Mouse (Mus musculus) frontal cortex, postnatal 25 days (tissue): ENCODE results near the gene Gnat1.
A peak's percentile ranks its signal among the peaks of the same experiment; 100 is the strongest.

Source experiments
- DNase-seq, 2 experiments: peaks; one replicate each; pipeline ENCODE4 v3.0.0; 2022; ENCODE audit warnings: low spot score in 2 of 2

Gnat1 gene

DNA sequence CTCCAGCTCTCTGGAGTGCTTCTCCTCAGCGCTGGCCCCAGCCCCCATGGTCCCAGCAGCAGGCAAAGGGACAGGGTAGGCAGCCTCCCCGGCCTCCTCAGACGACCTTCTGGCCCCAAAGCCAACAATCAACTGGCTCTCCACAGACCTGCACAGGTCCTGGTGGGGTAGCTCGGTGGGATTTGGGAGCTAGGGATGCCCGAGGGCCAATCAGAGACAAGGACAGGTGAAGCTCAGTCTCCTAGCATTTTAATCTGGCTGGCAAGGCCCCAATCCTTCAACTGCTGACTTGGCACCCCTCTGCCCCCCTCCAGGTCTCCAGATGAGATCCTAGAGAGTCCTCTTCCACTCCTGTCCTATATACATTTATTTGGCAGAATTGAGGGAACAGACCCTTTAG, at the start of gene Gnat1:
Gnat1 (minus strand) TSS at position 212 of the 400 bp plus-strand sequence.
- no peak for DNase-seq

- no peak for DNase-seq
These were observed 49.6 kb upstream of the Gnat1 start for GRCm38 (mm10) chr9:107728919-107729670.

DNA sequence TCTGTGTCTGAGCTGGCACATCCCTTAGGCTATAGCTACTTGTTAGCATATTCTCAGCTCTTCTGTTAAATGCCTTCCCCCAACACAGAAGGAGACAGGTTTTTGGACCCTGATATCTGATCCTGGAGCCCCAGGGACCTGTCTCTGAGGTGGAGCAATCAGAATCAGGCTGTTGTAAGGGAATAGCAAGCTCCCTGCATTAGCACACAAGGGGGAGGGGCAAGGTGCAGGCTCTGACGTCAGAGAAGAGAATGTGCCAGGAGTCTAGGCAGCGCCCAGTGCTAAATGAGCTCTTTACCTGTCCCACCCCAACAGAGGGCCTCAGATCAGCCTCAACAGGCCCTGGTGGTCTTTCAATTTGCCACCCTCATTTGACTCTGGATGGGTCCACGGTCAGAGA, 47.5 kb upstream of the Gnat1 start:
- DNase-seq = no peak

DNA sequence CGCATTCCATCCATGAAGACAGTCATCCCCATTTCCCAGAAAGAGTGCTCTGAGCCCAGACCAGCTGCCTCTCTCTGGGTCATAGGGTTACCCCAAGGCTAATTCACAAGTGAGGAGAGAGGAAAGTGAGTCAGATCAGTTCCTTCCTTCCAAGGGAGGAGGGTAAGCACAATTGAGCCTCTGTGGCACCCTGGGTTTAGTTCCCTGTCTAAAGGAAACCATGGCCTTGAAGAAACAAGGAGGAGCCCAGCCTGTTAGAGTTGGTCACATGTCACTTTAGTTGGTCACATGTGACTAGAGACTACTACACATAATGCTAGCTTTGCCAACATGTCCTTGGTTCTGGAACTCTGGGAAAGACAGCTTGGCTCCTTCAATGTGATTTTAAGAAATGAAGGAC, 45.3 kb upstream of the Gnat1 start:
- DNase-seq = no peak

DNA sequence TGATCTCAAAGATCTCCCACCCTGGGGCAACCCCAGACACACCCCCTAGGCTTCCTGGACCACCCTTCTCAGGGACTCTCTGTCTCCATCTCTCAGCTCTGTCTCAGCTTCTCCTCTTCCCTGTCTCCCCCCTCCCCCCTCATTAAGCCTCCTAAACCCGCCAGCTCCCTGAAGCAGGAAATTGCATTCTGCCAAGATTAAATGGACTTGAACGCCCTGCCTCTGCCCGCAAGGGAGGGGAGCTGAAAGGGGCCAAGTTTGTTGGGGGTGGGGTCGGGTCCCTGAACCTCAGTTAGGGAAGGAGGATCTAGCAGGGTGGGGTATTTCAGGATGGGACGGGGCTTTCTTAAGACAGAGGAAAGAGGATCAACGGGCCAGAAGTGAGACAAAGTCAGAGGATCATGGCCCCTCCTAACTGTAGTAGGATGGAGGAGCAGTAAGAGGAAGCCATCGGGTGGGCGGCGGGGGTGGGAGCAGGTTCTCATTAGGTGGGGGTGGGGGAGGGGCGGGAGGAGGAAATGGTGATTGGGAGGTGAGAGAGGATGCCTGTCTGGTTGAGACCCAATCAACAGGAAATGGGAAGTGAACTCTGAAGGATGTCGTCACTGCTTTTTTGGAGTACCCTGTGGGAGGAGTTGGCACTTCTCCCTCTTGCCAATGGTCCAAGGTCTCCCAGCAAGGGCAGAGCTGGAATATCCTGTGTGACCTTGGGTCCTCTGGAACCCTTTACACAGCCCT, 44.5 kb upstream of the Gnat1 start:
- no peak for DNase-seq

GRCm38 (mm10) chr9:107723292-107723691, 43.8 kb upstream of the Gnat1 start:
- no peak for DNase-seq

DNA sequence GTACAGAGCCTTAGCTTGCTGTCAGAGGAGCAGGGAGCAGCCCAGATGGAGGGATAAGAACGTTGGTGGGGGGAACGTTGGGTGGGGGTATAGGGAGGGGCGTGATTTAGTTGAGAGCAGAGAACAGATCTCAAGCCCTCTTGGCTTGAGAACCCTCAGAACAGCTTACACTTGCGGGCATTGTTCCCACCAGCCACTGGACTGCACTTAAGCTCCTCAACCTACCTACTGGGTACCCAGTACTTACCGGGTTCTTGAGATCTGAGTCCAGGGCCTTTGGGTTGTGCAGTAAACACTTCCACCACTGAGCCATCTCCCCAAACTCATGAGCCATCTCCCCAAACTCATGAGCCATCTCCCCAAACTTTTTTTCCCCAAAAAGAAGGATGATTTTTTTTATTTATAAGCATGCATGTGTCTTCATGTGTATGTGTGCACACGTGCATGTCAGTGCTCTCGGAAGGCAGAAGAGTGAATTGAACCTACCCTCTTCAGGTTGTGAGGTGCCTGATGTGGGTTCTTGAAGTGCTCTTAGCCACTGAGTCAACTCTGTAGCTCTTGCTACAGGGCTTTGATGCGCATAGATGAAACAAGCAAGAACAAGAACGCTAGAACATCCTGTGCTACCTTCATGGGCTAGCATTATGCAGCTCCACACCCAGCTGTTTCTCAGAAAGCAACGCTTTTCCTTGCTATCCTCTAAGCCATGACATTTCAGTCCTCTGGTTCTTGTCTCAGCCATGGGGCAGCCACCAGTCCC, 39.4 kb upstream of the Gnat1 start:
- no peak for DNase-seq

GRCm38 (mm10) chr9:107716951-107717350, 37.4 kb upstream of the Gnat1 start:
- no peak for DNase-seq

DNA sequence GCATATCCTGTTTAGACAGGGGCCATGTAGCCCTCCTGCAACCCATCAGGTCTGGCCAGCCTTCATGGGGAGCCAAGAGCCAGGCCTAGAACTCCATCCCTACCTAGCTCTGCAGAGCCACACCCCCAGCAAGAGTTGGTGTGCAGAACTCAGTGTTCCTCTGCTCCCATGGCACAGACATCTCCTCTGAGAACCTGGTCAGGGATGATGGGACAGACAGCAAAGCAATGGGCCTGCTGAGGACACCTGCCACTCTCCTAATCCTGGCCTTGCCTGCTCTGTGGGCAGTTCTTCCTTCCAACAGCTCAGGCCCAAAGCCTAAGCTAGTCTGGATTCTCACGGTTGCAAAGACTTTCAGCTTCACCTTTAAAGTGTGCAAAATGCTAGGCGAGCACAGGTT, 36.1 kb upstream of the Gnat1 start:
- no peak for DNase-seq

- DNase-seq = no peak
These were observed 34.9 kb upstream of the Gnat1 start for GRCm38 (mm10) chr9:107714221-107714952.

DNA sequence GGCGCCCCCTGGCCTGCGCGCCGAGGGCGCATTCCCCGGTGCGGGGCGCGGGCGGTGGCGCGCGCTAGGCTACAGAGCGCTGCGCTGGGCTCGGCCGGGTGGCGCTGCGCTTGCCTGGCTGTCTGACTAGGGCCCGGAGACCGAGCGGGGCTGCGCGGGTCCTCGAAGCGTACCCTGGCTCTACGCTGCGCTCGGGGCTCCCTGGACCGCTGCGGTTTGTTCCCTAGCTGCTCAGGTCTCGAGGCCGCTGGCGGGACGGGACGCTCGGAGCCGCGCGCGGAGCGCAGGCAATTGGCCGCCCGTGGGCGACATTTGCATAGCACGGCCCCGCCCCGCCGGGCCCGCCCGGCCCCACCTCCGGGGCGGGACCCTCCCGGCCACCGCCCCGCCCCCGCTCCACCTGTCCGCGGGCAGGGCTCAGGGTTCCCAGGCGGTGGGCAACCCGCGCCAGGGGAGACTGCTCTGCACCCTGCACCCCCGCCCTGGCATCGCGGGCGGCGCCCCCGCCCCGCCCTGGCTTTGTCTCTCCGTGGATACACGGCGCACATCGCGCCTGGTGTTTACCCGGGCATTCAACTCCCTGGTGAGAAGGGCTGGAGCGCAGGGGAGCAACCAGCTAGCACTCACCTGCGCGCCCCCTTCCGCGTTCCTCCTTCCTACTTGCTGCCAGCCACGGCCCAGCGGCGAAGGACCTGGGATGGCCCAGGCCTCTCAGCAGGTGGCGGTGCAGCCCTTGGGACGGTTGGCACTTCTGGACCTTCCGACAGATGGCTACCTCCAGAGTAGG, 30.4 kb upstream of the Gnat1 start, which contains the start of gene Sema3f:
Sema3f (minus strand) TSS at position 779 of the 787 bp plus-strand sequence.
- DNase-seq = peak in 1 of 2 experiments; percentile 48

GRCm38 (mm10) chr9:107709096-107709696, 29.7 kb upstream of the Gnat1 start:
- no peak for DNase-seq

- no peak for DNase-seq
These were observed 29.1 kb upstream of the Gnat1 start for GRCm38 (mm10) chr9:107708439-107709095.

GRCm38 (mm10) chr9:107707701-107708438, 28.4 kb upstream of the Gnat1 start:
- no peak for DNase-seq

DNA sequence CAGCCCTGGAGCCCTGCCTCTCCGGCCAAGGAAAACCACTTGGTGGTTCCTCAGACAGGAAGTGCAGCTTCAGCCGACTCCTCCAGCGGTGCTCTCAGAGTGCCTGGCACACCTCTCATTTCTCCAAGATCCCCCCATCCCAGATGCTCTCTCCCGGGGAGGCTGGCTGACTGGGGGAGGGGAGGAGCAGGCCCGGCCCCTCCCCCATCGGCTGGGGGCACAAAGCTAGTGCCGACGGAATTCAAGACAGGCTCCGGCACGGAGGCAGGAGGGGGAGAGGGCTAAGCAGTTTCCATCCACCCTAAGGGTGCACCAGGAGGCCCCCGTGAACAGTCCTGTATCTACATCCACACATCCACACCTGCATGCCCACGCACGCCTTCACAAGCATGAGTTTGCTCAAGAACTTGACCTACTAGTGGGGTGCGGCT, 27.3 kb upstream of the Gnat1 start:
- no peak for DNase-seq

- no peak for DNase-seq
These were observed 24.0 kb upstream of the Gnat1 start for GRCm38 (mm10) chr9:107703337-107704122.

DNA sequence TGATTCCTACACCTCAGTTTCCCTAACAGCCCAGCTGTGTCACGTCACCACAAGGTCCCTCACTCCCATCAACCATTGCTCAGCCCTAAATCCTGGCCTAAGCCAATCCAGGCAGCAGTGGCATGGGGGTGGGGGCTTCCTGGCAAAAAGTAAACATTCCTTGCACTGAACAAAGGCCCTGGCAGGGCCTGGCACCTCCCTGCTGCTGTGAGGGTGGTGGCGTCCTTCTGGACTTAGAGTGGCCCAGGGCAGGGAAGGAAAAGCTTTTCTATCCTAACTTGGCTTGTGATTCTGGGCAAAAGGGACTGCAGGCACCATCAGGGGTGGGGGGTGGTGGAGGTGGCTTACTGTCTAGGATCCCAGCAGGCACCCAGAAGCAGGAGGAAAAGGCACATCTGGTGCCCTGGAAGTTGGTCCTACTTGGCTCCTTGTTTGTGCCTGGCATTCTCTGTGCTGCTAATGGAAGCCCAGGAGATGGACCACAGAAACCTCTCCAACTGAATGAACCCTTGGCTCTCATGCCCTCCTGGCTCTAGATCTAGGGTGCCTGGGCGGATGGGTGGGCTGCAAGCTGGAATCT, 23.2 kb upstream of the Gnat1 start:
- no peak for DNase-seq

GRCm38 (mm10) chr9:107701594-107701993, 22.1 kb upstream of the Gnat1 start:
- DNase-seq = peak; percentile 47 to 53
